Mouse (Mus musculus) olfactory bulb, adult 2 months (tissue): ENCODE data around the gene Sgsh.

Experiments used
- CTCF ChIP-seq: fragments of 200-500 bp; IDR thresholded peaks from 2 replicates; pipeline ENCODE4 v1.5.1; 2012; ENCODE audit warnings: low read depth, mild to moderate bottlenecking, low read length, moderate library complexity; ENCODE audit not compliant: insufficient read depth
- POLR2A ChIP-seq: fragments of 200-500 bp; IDR thresholded peaks from 2 replicates; pipeline ENCODE4 v1.6.1; 2012; ENCODE audit warnings: mild to moderate bottlenecking, low read depth, low read length, moderate library complexity; ENCODE audit not compliant: insufficient read depth

DNA sequence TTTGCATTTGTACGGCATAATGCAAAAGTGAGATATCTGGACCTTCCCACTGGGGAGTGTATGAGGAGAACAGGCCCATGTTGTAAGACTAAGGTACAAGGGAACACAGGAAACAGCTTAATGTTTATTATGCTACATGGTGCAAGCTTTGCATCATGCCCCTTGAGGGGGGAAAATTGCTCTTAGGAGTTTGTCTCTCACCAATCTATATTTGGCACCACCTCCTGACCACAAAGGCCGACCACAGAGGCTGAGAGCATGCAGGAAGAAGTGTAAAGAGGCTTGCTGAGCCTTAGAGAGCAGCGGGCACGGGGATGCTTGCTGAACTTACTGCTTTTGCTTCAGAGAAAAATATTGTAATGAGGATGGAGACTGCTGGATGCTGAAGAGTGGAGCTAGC, 29.6 kb upstream of the Sgsh start:
- TF ChIP-seq CTCF, result no peak
- no peak for TF ChIP-seq POLR2A
